Mouse (Mus musculus): Measurements from ENCODE around the gene Cacnb1. TPM values are rescaled to one million over a fixed set of nuclear protein-coding genes. Genes with fewer than 3 reads are reported as not detected.

Cacnb1 gene
- total and polyA plus RNA-seq, 3 experiments: 2.3 to 4.4 TPM; not detected in 1

GRCm38 (mm10) chr11:98001351-98001824 is 21.4 kb downstream of the Cacnb1 start:
- Histone ChIP-seq H3K27me3 (ENCODE audit: control insufficient read depth in 1 of 2, insufficient read depth in 2 of 2, low read length in 2 of 2) (no peaks in the 10 kb centered on the region), H3K4me3 (ENCODE audit: control insufficient read depth in 1 of 2, insufficient read depth in 1 of 2, low read depth in 2 of 2, low read length in 2 of 2) (no peak overlapping the region), H3K27ac (ENCODE audit: control insufficient read depth, low read depth, low read length) (no peak overlapping the region), H3K79me2 (ENCODE audit: control insufficient read depth, insufficient read depth, low read length, poor library complexity) (no peaks in the 10 kb centered on the region), H3K9ac (ENCODE audit: control insufficient read depth, low read depth, low read length, poor library complexity, severe bottlenecking) (no peak overlapping the region), H3K4me1 (ENCODE audit: control insufficient read depth in 1 of 2, insufficient read depth in 2 of 2, low read length in 2 of 2) (peaks cover 7 to 16% of the 10 kb centered on the region in 2 experiments; a peak in 3 of 4 replicates), H3K9me3 (replicated peaks; ENCODE audit: insufficient read depth, low read length) (no peaks in the 10 kb centered on the region), H3K36me3 (ENCODE audit: control insufficient read depth in 1 of 2, insufficient read depth in 2 of 2, low read length in 2 of 2) (peaks cover 0 to 8% of the 10 kb centered on the region in 2 experiments; a peak in 2 of 4 replicates)
- no peak for DNase-seq (ENCODE audit: low read depth, low spot score)
- TF ChIP-seq ZC3H11A (IDR thresholded peaks at IDR 0.05; ENCODE audit: low read depth, low read length) (no peak), CHD1 (IDR thresholded peaks at IDR 0.05; ENCODE audit: low read depth, low read length) (no peak), MAZ (IDR thresholded peaks at IDR 0.05; ENCODE audit: low read depth, low read length) (no peak), GATA1 (IDR thresholded peaks at IDR 0.05; ENCODE audit: low read depth, low read length) (no peak), RCOR1 (IDR thresholded peaks at IDR 0.05; ENCODE audit: low read depth, low read length) (no peak), SIN3A (IDR thresholded peaks at IDR 0.05; ENCODE audit: low read length) (no peak), MEF2A (IDR thresholded peaks at IDR 0.05; ENCODE audit: extremely low read depth, insufficient replicate concordance, low read depth, low read length, poor library complexity, severe bottlenecking) (no peak), ZMIZ1 (IDR thresholded peaks at IDR 0.05; ENCODE audit: low read depth, low read length) (no peak), NELFE (IDR thresholded peaks at IDR 0.05; ENCODE audit: low read depth, low read length) (no peak), TBP (IDR thresholded peaks at IDR 0.05; ENCODE audit: low read depth, low read length) (no peak), ETS1 (IDR thresholded peaks at IDR 0.05; ENCODE audit: low read depth, low read length) (no peak), TCF12 (IDR thresholded peaks at IDR 0.05; ENCODE audit: low read depth, low read length) (no peak), MYB (IDR thresholded peaks at IDR 0.05; ENCODE audit: low read depth, low read length) (no peak), UBTF (IDR thresholded peaks at IDR 0.05; ENCODE audit: borderline replicate concordance, insufficient read depth, low read depth, low read length) (no peak)

DNA sequence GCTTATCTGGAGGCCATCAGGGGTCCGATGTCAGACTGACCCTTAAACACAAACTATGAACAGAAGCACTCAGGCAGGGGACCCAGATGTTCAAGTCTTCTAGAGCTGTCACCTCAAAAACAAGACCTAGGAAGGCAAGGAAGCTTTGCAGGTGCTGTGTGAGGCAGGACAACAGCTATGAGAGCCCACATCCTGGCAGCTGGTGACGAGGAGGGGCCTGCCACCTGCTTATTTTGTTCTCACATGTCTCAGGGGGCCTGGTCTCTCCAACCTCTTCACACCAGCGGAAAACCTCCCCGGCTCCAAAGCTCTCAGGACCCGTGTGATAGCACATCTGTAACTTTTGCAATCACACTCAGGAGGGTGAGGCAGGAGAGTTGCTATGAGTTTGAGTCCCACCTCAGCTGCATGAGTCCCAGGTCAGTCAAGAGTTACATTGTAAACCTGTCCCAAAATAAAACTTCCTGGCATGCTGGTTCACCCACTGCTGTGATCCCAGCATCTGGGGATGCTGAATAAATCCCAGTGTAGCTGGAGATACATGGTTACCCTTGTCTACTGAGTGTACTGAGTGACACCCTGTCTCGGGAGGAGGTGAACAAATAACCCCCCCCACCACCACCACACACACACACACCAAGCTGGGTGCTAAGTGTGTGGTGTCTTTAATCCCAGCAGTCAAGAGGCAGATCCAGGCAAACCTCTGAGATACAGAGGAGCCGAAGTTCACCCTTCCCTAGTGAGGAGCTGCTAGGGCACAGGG is 22.3 kb downstream of the Cacnb1 start:
- Histone ChIP-seq H3K79me2 (ENCODE audit: control insufficient read depth, insufficient read depth, low read length, poor library complexity) (no peaks in the 10 kb centered on the region), H3K4me3 (ENCODE audit: control insufficient read depth in 1 of 2, insufficient read depth in 1 of 2, low read depth in 2 of 2, low read length in 2 of 2) (no peak overlapping the region), H3K4me1 (ENCODE audit: control insufficient read depth in 1 of 2, insufficient read depth in 2 of 2, low read length in 2 of 2) (peaks cover 8 to 16% of the 10 kb centered on the region in 2 experiments; a peak in 3 of 4 replicates), H3K9me3 (replicated peaks; ENCODE audit: insufficient read depth, low read length) (no peaks in the 10 kb centered on the region), H3K9ac (ENCODE audit: control insufficient read depth, low read depth, low read length, poor library complexity, severe bottlenecking) (no peak overlapping the region), H3K36me3 (ENCODE audit: control insufficient read depth in 1 of 2, insufficient read depth in 2 of 2, low read length in 2 of 2) (peaks cover 0 to 8% of the 10 kb centered on the region in 2 experiments; a peak in 2 of 4 replicates), H3K27ac (ENCODE audit: control insufficient read depth, low read depth, low read length) (no peak overlapping the region), H3K27me3 (ENCODE audit: control insufficient read depth in 1 of 2, insufficient read depth in 2 of 2, low read length in 2 of 2) (no peaks in the 10 kb centered on the region)
- no peak for DNase-seq (ENCODE audit: low read depth, low spot score)
- no peak for TF ChIP-seq MAZ (IDR thresholded peaks at IDR 0.05; ENCODE audit: low read depth, low read length)
- no peak for TF ChIP-seq KAT2A (conservative IDR thresholded peaks at IDR 0.05; ENCODE audit: low read depth, low read length)
- TF ChIP-seq NRF1 (IDR thresholded peaks at IDR 0.05; ENCODE audit: insufficient read depth, low read depth, low read length, poor library complexity, severe bottlenecking): no peak
- no peak for TF ChIP-seq TAL1 (IDR thresholded peaks at IDR 0.05; ENCODE audit: low read length)
- no peak for TF ChIP-seq MAX (IDR thresholded peaks at IDR 0.05; ENCODE audit: low read length)
- TF ChIP-seq POLR2A (IDR thresholded peaks at IDR 0.05; ENCODE audit: control insufficient read depth in 1 of 2, insufficient read depth in 1 of 2, low read depth in 1 of 2, low read length in 2 of 2, poor library complexity in 1 of 2): no peak
- TF ChIP-seq ZC3H11A (IDR thresholded peaks at IDR 0.05; ENCODE audit: low read depth, low read length): no peak
- TF ChIP-seq CHD1 (IDR thresholded peaks at IDR 0.05; ENCODE audit: low read depth, low read length): no peak
- no peak for TF ChIP-seq JUND (IDR thresholded peaks at IDR 0.05; ENCODE audit: low read depth, low read length)
- no peak for TF ChIP-seq SMC3 (IDR thresholded peaks at IDR 0.05; ENCODE audit: low read depth, low read length)
- no peak for TF ChIP-seq RCOR1 (IDR thresholded peaks at IDR 0.05; ENCODE audit: low read depth, low read length)
- TF ChIP-seq E2F4 (IDR thresholded peaks at IDR 0.05; ENCODE audit: borderline replicate concordance, low read depth, low read length): no peak
- no peak for TF ChIP-seq MEF2A (IDR thresholded peaks at IDR 0.05; ENCODE audit: extremely low read depth, insufficient replicate concordance, low read depth, low read length, poor library complexity, severe bottlenecking)
- no peak for TF ChIP-seq UBTF (IDR thresholded peaks at IDR 0.05; ENCODE audit: borderline replicate concordance, insufficient read depth, low read depth, low read length)

All from MEL (cell line).